26 mouse cellular contexts compared by ENCODE assay signal in genomic region chr8:115109309-115109708, GRCm38 (mm10).
"Had no signal": no experiment of that assay in that cellular context is flagged by ENCODE, and none has a peak within 500 bp of the region (broad histone marks: within the 10 kb centered on the region; RNA-seq: fewer than 3 reads in every experiment).

No protein-coding gene starts in this region.

- H3K36me3 ChIP-seq: embryonic facial prominence, embryonic 10.5 days; embryonic facial prominence, embryonic 12.5 days; embryonic facial prominence, embryonic 13.5 days; embryonic facial prominence, embryonic 15.5 days; forebrain, embryonic 10.5 days; forebrain, embryonic 12.5 days; forebrain, embryonic 15.5 days; heart, embryonic 10.5 days had no signal

- H3K4me3 ChIP-seq: embryonic facial prominence, embryonic 10.5 days; embryonic facial prominence, embryonic 12.5 days; embryonic facial prominence, embryonic 13.5 days; embryonic facial prominence, embryonic 15.5 days; erythroblast, embryonic 14.5 days; forebrain, embryonic 10.5 days; forebrain, embryonic 12.5 days; forebrain, embryonic 13.5 days; forebrain, embryonic 15.5 days; gastrocnemius, adult 2 months; heart, adult 2 months; heart, embryonic 10.5 days had no signal

- DNase-seq: cerebellum, adult 9-10 months; cerebellum, adult 9-11 months; cerebellum, postnatal 10 days; cerebellum, postnatal 14 days; cerebellum, postnatal 25 days; cerebellum, postnatal 36 days; embryo, embryonic 11 days; gastrocnemius, adult 2 months; gastrocnemius, postnatal 10 days; gastrocnemius, postnatal 14 days; gastrocnemius, postnatal 25 days; gastrocnemius, postnatal 36 days; heart, adult 18-20 months; heart, adult 2 months had no signal

- H3K27ac ChIP-seq: embryonic facial prominence, embryonic 10.5 days; embryonic facial prominence, embryonic 12.5 days; embryonic facial prominence, embryonic 13.5 days; embryonic facial prominence, embryonic 15.5 days; forebrain, embryonic 10.5 days; forebrain, embryonic 12.5 days; forebrain, embryonic 13.5 days; forebrain, embryonic 15.5 days; gastrocnemius, adult 2 months; heart, adult 2 months; heart, embryonic 10.5 days had no signal

- ATAC-seq: forebrain, embryonic 13.5 days; forebrain, embryonic 14.5 days; forebrain, embryonic 15.5 days; forebrain, embryonic 16.5 days had no signal

- H3K27me3 ChIP-seq: embryonic facial prominence, embryonic 12.5 days; embryonic facial prominence, embryonic 13.5 days; embryonic facial prominence, embryonic 15.5 days; forebrain, embryonic 12.5 days; forebrain, embryonic 13.5 days; forebrain, embryonic 15.5 days had no signal

- H3K9me3 ChIP-seq: embryonic facial prominence, embryonic 10.5 days; embryonic facial prominence, embryonic 12.5 days; embryonic facial prominence, embryonic 13.5 days; embryonic facial prominence, embryonic 15.5 days; forebrain, embryonic 10.5 days; forebrain, embryonic 12.5 days; forebrain, embryonic 13.5 days; forebrain, embryonic 15.5 days; heart, embryonic 10.5 days had no signal

- H3K9ac ChIP-seq: embryonic facial prominence, embryonic 12.5 days; embryonic facial prominence, embryonic 13.5 days; embryonic facial prominence, embryonic 15.5 days; forebrain, embryonic 12.5 days; forebrain, embryonic 13.5 days; forebrain, embryonic 15.5 days had no signal

- H3K4me2 ChIP-seq: embryonic facial prominence, embryonic 12.5 days; embryonic facial prominence, embryonic 13.5 days; embryonic facial prominence, embryonic 15.5 days; forebrain, embryonic 12.5 days; forebrain, embryonic 13.5 days; forebrain, embryonic 15.5 days had no signal
